Mouse (Mus musculus) brain, embryonic 14.5 days (tissue): ENCODE results near the gene Cnih3. TPM values are rescaled to one million over a fixed set of nuclear protein-coding genes. Genes with fewer than 3 reads are reported as not detected.

Experiments
- DNase-seq: peaks from one replicate; pipeline ENCODE4 v3.0.0-alpha.2; 2011; ENCODE audit warnings: low read depth
- CTCF ChIP-seq: fragments of 200-500 bp; IDR thresholded peaks from 2 replicates; pipeline ENCODE4 v1.5.1; 2012; ENCODE audit warnings: inconsistent platforms, mild to moderate bottlenecking, moderate library complexity, borderline replicate concordance; ENCODE audit not compliant: insufficient read depth, insufficient read length; ENCODE audit errors: extremely low read depth
- POLR2A ChIP-seq: fragments of 200-500 bp; IDR thresholded peaks from 2 replicates; pipeline ENCODE4 v1.6.1; 2012; ENCODE audit warnings: mild to moderate bottlenecking, inconsistent platforms, borderline replicate concordance; ENCODE audit not compliant: poor library complexity, insufficient read depth, insufficient read length, severe bottlenecking; ENCODE audit errors: extremely low read depth
- polyA plus RNA-seq: library from polyadenylated mRNA; depleted of rRNA; stranded (reverse); fragments of >200 nt; gene quantifications from 2 replicates; pipeline ENCODE4 v1.2.3, GENCODE M21; 2012; rRNA removed

Cnih3 gene
- 6.7 and 10.5 TPM in 2 replicates for polyA plus RNA-seq

DNA sequence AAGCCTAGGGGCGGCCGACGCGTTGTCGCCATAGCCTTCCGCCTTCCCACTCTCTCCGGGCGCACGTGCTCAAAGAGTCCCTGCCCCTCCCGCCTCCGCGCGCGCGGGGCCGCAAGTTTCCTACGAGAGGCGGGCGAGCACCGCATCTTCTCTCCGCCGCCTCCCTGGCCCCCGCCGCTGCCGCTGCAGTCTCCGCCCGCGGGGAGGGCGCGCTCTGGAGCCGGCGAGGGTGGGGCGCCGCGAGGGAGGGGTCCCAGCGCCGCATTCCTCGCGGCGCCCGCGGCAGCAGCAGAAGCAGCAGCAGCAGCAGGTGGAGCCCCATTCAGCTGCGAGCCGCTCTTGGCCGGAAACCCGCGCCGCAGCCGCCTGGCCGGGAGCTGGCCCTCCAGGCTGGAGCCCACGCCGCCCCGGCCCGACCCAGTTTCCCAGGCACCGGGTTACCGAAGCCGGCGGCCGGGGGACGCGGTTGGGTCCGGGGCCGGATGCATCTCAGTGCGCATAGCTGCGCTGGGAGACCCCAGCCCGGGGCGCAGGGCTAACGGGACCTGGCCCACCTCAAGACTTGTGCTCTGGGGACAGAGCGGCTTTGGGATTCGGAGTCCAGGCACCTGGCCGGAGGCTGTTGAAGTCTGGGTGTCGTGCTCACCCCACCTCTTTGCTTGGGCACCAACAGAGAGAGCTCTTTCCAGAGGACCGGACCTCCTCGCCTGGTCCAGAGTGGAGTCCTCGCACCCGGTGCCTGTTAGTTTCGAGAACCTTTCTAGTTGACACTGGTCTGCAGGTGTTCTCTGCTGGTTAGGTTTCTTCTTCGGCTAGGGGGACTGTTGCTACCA lies at the start of gene Cnih3:
Gene Cnih3, plus strand, starts transcription at position 262 of the 833 bp plus-strand sequence.
- DNase-seq, result peak; percentile 85
- TF ChIP-seq CTCF (no peak), POLR2A (no peak)

DNA sequence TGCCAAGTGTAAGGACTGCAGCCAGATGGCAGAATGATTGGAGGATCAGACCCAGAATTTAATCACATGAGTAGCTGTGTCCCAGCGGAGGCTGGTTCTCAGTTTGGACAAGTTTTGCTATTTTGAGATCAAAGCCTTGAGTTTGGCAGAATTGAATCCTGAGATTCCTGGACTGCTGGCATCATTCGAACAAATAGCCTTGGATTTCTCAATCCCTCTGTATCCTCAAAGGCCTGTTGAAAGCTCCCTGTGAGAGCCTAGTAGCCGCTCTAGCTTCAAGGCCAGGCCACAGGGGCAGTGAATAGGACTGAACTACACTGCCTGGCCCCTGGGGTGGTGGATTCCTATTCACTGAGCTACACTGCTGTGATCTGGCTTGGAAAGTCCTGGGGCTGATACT lies 44.4 kb upstream of the Cnih3 start:
- DNase-seq, result peak; percentile 35

DNA sequence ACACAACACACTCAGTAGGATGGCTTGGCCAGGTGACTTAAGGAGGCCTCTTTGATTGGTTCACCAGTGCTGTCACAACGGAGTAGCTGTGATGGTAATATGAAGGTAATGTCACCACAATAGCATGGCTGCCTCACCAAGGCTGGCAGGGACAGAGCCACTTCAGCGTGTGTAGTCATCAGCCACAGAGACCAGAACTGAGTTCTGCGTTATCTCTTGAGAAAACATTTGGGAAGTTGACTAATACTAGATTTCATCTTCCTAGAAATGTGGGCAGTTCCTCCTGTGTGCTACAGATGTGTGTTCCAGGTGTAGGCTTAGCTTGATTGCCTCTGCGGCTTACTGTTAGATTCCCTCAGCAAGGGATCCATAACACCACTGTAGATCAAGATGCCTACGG lies 41.7 kb upstream of the Cnih3 start:
- DNase-seq, result no peak
- TF ChIP-seq CTCF (no peak), POLR2A (no peak)

More for the DNA sequence above, 44.4 kb upstream of the Cnih3 start:
- TF ChIP-seq POLR2A (no peak), CTCF (no peak)

DNA sequence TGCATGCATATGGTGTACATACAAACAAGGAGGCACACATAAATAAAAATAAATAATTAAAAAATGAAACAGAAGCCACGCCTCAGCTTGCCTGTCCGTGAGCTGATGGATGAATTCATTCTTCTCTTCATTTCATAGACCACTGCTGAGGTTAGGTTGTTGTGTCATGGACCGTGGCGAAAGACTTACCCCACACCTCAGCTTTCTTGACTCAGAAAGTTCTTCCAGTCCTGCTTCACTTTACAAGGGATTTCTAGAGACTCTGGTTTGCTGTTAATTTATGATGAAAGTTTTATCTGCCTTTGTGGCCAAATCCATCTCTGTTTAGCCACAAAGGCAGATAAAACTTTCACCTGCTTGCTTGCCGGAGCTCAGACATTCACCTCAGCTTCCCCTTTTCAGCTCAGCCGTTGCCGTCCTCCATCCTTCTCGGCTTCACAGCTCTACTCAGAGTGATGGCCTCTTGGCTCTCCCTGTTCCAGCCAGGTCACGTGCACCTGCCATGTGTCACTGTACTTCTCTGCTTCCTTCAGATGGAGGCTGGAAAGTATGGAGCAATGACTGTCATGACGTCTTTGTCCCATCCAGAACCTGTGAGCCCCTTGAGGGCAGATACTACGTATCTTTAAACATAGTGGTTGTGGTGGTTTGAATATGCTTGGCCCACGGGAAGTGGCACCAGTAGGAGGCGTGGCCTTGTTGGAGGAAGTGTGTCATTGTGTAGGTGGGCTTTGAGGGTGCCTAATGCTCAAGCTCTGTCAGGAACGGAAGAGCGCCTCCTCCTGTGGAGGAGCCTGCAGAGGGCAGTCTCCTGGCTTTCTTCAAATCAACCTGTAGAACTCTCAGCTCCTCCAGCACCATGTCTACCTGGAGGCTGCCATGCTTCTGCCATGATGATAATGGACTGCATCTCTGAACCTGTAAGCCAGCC lies 40.0 kb upstream of the Cnih3 start:
- DNase-seq, result no peak
- no peak for TF ChIP-seq POLR2A

DNA sequence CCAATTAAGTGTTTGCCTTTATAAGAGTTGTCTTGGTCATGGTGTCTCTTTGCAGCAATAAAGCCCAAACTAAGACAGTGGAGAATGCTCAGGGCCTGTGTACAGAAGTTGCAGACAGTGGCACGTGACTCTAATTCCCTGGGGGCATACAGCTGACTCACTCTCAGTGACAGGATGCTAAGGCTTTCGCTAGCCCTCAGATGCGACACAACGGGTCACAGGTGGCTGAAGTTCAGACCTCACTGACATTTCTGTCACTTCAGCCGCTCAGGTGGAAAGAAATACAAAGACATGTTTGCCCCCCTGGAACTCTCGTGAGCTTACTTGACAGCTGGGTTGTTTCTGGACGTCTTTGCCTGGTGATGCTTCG lies 39.4 kb upstream of the Cnih3 start:
- no peak for DNase-seq
- TF ChIP-seq CTCF (no peak), POLR2A (no peak)

DNA sequence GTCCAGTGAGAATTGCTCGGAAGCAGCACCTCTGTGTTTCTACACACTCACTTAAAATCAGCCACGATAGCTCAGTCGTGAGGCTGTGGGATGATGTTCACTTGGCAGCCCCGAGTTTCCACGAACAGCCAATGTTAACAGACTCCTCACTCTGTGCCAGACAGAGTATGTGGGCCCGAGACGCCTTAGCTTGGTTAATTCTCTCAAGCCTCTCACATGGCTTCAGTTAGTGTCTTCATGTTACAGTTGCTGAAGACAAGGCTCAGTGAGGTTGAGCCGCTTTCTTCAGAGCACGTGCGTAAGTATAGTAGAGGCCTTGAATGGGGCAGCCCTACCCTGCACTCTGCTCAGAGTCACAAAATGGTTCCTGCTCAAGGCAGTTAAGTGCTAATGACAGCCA lies 38.1 kb upstream of the Cnih3 start:
- no peak for TF ChIP-seq POLR2A
- no peak for TF ChIP-seq CTCF
- no peak for DNase-seq

DNA sequence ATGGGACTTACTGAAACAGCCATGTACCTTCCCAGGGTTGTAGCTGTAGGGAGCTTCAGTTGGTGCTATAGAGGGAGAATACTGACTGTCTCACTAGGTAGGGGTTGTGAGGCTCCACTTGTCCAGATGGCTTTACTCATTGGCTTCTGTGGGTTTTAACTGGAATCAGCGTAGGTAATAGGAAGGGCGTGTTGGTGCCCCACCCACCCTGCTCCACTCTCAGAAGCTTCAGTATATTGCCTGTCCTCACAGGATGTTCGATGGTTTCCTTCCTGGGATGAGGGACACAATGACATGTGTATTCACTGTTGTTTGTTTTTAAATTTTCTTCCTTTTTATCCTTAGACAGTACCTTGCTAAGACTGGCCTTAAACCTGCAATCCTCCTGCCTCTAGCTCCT lies 37.1 kb upstream of the Cnih3 start:
- DNase-seq, result no peak
- TF ChIP-seq CTCF (no peak), POLR2A (no peak)

DNA sequence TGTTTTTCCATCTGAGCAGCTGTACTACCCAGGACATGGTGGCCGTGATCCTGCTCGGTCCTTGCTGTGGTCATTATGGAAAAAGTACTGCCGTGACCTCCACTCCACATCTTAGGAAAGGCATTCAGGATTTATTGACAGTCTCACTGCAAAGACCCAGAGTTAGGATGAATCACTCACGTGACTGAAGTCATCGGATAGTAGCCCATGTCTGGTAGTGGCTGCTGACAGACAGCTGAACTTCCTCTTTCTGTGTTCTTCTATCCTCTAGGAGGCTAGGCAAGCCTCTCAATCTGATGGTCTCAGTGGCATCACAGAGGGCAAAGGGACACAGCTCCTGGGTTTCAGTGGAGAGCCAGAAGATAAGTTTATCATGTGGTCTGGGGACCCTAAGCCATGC lies 35.9 kb upstream of the Cnih3 start:
- TF ChIP-seq CTCF (no peak), POLR2A (no peak)
- DNase-seq, result no peak

DNA sequence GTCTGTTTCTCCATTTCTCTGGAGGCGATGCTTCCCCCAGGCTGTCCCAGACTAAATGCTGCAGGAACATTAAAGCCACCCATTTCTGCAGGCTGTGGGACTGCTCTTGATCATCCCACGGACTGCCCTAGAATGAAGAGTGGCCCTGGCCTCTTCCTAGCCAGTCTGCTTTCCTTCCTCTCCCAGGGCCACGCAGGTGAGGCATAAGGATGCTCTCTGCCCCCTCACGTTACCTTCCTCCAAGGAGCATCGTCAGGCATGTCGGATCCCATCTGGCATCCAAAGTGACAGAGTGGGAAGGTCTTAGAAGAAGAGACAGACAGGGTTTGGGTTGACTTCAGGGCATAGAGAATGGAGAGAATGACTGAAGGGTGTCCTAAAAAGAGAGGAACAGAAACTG lies 33.0 kb upstream of the Cnih3 start:
- TF ChIP-seq POLR2A (no peak), CTCF (no peak)
- no peak for DNase-seq

DNA sequence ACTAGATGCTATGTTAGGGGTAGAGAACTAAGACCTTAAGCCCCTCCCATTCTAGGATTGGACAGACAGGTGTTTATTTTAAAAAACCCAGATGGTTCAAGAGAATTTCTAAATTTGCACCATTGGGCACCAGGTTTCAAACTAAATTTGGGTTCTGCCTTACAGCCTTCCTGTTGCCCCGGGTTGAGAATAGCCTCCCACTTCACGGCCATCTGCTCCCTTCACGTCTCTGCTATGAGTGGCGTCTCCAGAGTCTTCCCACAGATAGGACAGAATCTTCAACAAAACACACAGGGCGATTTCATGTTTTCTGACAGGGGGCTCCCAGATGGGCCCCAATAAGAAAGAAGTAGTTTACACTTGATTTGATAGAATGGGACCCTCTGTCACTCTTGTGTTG lies 31.3 kb upstream of the Cnih3 start:
- TF ChIP-seq CTCF (no peak), POLR2A (no peak)
- DNase-seq, result no peak

DNA sequence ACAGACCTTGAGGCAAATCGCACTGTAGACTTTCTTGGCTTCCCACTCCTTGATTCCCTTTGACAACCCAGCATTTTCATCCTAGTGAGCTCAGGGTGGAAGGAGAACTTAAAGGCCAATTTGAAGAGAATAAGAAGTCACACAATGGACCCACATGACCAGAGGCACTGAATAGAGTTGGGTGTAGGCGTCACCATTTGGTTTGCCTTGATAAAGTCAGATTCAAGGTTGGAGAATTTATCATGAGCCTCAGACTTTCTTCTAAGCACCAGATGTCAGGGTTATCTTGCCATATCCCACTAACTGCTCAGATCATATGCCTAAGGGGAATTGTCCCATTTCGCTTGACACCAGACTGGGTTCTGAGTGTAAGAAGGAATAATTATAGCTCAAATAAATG lies 29.3 kb upstream of the Cnih3 start:
- TF ChIP-seq POLR2A (no peak), CTCF (no peak)
- DNase-seq, result no peak
